Mouse (Mus musculus): ENCODE measurements around the gene Olfr126.

The Olfr126 gene

DNA sequence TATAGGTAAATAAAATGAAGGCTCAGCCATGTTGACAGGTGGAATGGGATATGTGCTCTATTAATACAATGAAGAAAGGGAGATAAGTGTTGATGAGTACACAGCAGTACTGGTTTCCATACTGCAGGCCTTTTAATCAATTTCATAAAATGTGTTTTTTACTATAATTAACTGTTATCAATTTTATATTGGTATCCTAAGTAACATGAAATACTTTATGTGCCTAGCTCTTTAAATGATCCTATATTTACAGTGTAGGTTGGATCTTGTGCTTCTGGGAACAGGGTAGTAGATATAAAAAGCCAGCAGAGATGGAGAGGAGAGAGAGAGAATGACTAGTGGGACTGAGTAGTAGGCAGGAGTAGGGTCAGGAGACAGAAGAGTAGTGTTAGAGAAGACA, at the start of gene Olfr126:
Gene Olfr126, plus strand, starts transcription at position 301 of the 400 bp plus-strand sequence.
- DNase-seq (ENCODE audit: extremely low spot score) = no peak

DNA sequence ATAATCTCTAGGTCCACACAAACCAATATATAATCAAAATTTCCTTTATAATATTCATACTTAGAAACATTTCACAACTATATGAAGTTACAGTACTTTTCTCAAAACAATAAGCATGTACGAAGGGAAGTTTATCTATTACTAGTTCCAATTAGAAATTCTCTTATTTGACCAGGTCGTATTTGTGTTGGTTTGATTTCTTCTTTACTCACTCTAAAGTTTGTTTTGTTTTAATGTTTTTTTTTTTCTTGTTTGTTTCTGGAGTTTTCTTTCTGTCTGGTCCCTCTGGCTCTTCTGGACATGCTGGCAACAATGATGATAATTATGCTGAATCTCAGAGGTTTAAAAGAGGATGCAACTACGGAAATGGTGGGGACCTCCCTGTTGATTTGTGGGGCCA, 47.7 kb upstream of the Olfr126 start, which contains the start of gene Olfr124:
Gene Olfr124, plus strand, starts transcription at position 301 of the 400 bp plus-strand sequence.
- DNase-seq (ENCODE audit: extremely low spot score) = no peak

DNA sequence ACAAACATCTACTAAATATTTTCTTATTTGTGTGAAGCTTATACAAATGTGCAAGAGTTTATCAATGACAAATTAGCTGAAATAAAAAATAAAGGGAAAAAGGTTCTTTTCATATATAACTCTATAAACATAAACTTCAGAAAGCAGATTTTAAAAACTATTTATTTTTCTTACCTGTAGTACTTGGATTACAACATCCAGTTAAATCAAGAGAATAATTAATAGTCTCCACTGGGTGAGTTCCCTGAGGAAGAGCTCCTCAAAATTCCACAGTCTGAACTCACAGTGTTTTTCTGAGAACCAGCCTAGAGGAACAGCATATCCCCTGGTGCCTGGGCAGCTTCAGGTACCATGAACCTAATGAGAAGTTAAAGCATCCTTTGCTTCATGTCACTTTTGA, 14.6 kb upstream of the Olfr126 start, which contains the start of gene Olfr125:
Gene Olfr125, plus strand, starts transcription at position 301 of the 400 bp plus-strand sequence.
- DNase-seq (ENCODE audit: extremely low spot score) = no peak

GRCm38 (mm10) chr17:37863901-37864300, 16.6 kb downstream of the Olfr126 start:
- DNase-seq (ENCODE audit: extremely low spot score) = no peak

GRCm38 (mm10) chr17:37869676-37870205, 22.5 kb downstream of the Olfr126 start:
- DNase-seq (ENCODE audit: extremely low spot score) = peak; percentile 17

DNA sequence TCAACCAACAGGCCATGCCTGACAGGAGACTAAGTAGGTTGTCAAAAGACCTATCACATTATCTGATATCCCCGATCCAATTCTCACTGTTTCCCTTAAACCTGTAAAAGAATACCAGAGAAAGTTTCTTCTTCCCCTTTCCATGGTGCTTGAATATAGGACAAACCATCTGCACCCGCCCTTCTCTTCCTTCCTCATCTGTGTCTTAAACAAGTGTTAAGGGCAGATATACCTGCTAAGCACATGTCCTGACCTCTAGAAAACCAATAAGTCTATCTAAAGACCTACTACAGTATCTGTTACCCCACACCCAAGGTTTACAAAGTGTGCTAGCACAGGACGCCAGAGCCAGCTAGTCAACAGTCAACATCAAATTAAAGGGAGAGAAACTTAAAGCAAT, 26.5 kb downstream of the Olfr126 start:
- DNase-seq (ENCODE audit: extremely low spot score) = no peak

GRCm38 (mm10) chr17:37900137-37900536, 52.9 kb downstream of the Olfr126 start, which contains the start of gene Olfr127:
Gene Olfr127, plus strand, starts transcription at chr17:37900437.
- no peak for DNase-seq (ENCODE audit: extremely low spot score)
